Mouse (Mus musculus) embryo, embryonic 10 days (tissue): ENCODE data around the gene Nog.

Experiments
- DNase-seq: peaks from one replicate; pipeline ENCODE4 v3.0.0-alpha.2; 2015; ENCODE audit warnings: low spot score

Gene Nog

GRCm38 (mm10) chr11:89267520-89267919 lies 34.6 kb downstream of the Nog start:
- no peak for DNase-seq

GRCm38 (mm10) chr11:89265080-89265479 lies 37.1 kb downstream of the Nog start:
- DNase-seq: no peak

GRCm38 (mm10) chr11:89259338-89259915 lies 42.7 kb downstream of the Nog start:
- peak; percentile 13 for DNase-seq

GRCm38 (mm10) chr11:89257893-89258292 lies 44.2 kb downstream of the Nog start:
- DNase-seq: no peak

- no peak for DNase-seq
Measured at GRCm38 (mm10) chr11:89253973-89254372, 48.2 kb downstream of the Nog start.
